Mouse (Mus musculus): ENCODE results near the gene Ubxn1. TPM values are rescaled to one million over a fixed set of nuclear protein-coding genes. Genes with fewer than 3 reads are reported as not detected.

Ubxn1 gene
- polyA plus RNA-seq, 1 experiment, result 119 TPM

DNA sequence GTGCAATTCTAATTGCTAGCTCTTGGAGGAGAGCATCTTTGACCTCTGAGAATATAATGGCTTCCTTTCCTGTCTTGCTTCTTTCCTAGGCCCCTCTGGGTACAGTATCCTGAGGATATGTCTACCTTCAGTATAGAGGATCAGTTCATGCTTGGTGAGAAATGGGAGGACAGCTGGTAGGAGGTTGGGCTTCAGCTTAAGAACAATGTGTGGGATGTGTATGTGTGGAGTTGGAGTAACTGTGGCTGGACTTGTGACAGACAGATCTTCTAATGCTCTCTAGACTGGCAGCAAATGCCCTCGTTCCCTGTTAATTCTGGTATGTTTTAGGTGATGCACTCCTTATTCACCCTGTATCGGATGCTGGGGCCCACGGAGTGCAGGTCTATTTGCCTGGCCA lies 42.9 kb downstream of the Ubxn1 start:
- no peaks in the 10 kb centered on the region for H3K4me1 ChIP-seq (replicated peaks; ENCODE audit: control insufficient read depth, insufficient read depth, low read length)
- no peak overlapping the region for H3K27ac ChIP-seq (ENCODE audit: control insufficient read depth, insufficient read depth, low read length)
- TF ChIP-seq CTCF (IDR thresholded peaks at IDR 0.05; ENCODE audit: borderline replicate concordance, control insufficient read depth, extremely low read depth, insufficient read depth, low read length, poor library complexity) (no peak), POLR2A (IDR thresholded peaks at IDR 0.05; ENCODE audit: control insufficient read depth, extremely low read depth, insufficient read depth, low read length, poor library complexity) (no peak)
- H3K36me3 ChIP-seq (ENCODE audit: control insufficient read depth, insufficient read depth, low read length), result peaks cover 72% of the 10 kb centered on the region
- DNase-seq, result no peak
- no peak overlapping the region for H3K4me3 ChIP-seq (ENCODE audit: control insufficient read depth, insufficient read depth, low read length)
- no peaks in the 10 kb centered on the region for H3K27me3 ChIP-seq (ENCODE audit: control insufficient read depth, insufficient read depth, low read length)
- 95% methylated on average over 3 of the region's 3 CpGs for WGBS

DNA sequence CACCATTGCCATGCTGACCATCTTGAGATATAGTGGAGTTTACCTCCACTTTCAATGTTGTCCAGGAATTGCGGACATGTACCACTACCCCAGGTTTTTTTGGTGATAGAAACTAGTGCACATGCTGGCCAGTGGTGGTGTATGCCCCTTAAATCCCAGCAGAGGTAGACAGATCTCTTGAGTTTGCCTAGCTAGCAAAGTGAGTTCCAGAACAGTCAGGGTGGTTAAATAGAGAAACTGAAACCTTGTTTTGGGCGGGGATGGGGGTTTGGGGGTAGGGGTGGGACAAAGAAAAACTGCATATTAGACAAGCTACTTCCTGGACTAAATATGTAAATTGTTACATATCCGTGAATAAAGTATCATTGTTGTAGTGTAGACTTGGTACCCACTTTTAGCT lies 47.7 kb downstream of the Ubxn1 start:
- H3K36me3 ChIP-seq (ENCODE audit: control insufficient read depth, insufficient read depth, low read length), result peaks cover 24% of the 10 kb centered on the region
- H3K4me3 ChIP-seq (ENCODE audit: control insufficient read depth, insufficient read depth, low read length), result no peak overlapping the region
- H3K27me3 ChIP-seq (ENCODE audit: control insufficient read depth, insufficient read depth, low read length), result no peaks in the 10 kb centered on the region
- H3K27ac ChIP-seq (ENCODE audit: control insufficient read depth, insufficient read depth, low read length), result no peak overlapping the region
- 51% methylated on average over 3 of the region's 3 CpGs for WGBS
- no peak for DNase-seq
- TF ChIP-seq POLR2A (IDR thresholded peaks at IDR 0.05; ENCODE audit: control insufficient read depth, extremely low read depth, insufficient read depth, low read length, poor library complexity), result no peak
- no peak for TF ChIP-seq CTCF (IDR thresholded peaks at IDR 0.05; ENCODE audit: borderline replicate concordance, control insufficient read depth, extremely low read depth, insufficient read depth, low read length, poor library complexity)
- H3K4me1 ChIP-seq (replicated peaks; ENCODE audit: control insufficient read depth, insufficient read depth, low read length), result peaks cover 5% of the 10 kb centered on the region; the same call in 1 of the 2 replicates

DNA sequence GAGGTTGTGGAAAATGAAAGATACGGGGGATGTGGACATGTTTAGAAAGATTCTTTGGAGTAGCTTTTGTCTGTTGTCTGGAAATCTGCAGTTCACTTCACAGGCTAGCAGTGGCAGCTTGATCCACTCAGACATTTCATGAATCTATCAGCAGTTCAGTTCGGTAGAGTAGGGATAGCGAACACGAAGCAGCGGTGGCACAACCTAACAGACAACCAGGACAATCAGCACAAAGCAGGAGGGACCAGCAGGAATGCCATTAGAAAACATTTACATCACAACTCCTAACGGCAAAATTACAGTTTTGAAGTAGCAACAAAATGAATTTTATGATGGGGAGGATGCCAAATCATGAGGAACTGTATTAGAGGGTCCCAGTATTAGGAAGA lies 48.4 kb downstream of the Ubxn1 start:
- WGBS, result 79% methylated on average over 6 of the region's 6 CpGs

DNA sequence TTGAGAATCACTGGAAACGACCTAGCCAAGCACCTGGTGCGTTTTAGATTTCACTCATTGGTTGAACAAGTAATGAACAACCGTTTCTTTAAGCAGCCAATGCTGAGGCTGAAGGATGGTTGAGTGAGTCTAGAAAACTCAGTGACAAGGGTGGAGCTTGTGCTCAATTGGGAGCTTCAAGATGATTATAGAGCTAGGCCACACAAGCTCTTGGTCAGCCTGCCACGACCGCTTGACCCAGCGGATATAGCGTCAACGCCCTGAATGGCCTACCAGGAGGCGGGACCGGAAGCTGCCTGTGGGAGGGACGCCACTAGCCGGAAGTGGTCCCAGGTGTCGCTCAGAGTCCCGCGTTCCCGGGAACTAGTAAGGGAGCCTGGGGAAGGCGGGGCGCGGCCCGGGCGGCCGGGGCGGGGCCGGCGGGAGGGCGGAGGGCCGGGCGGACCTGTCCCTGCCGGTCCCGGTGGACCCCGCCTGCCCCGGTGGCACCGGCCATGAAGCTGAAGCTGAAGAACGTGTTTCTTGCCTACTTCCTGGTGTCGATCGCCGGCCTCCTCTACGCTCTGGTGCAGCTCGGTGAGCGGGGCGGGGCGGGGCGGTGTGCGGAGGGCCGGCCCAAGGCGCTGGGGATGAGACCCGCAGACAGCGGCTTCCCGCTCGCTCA lies 48.9 kb downstream of the Ubxn1 start, which contains the start of gene B3gat3:
B3gat3 (plus strand) TSS at position 302 of the 664 bp plus-strand sequence.
- peaks cover 12% of the 10 kb centered on the region for H3K36me3 ChIP-seq (ENCODE audit: control insufficient read depth, insufficient read depth, low read length)
- no peaks in the 10 kb centered on the region for H3K27me3 ChIP-seq (ENCODE audit: control insufficient read depth, insufficient read depth, low read length)
- TF ChIP-seq CTCF (IDR thresholded peaks at IDR 0.05; ENCODE audit: borderline replicate concordance, control insufficient read depth, extremely low read depth, insufficient read depth, low read length, poor library complexity), result no peak
- no peak for TF ChIP-seq POLR2A (IDR thresholded peaks at IDR 0.05; ENCODE audit: control insufficient read depth, extremely low read depth, insufficient read depth, low read length, poor library complexity)
- H3K27ac ChIP-seq (ENCODE audit: control insufficient read depth, insufficient read depth, low read length), result peak within 1 kb of the TSS; percentile 53
- H3K4me1 ChIP-seq (replicated peaks; ENCODE audit: control insufficient read depth, insufficient read depth, low read length), result peaks cover 5% of the 10 kb centered on the region; the same call in 1 of the 2 replicates
- peak within 1 kb of the TSS; percentile 82 for H3K4me3 ChIP-seq (ENCODE audit: control insufficient read depth, insufficient read depth, low read length)
- DNase-seq, result peak; percentile 84
- WGBS, result 1% methylated on average over 49 of the region's 50 CpGs

More for the DNA sequence above, 48.4 kb downstream of the Ubxn1 start:
- peak overlapping the region; percentile 24; the same call in 1 of the 2 replicates for H3K27ac ChIP-seq (ENCODE audit: control insufficient read depth, insufficient read depth, low read length)
- no peak for DNase-seq
- peaks cover 17% of the 10 kb centered on the region for H3K36me3 ChIP-seq (ENCODE audit: control insufficient read depth, insufficient read depth, low read length)
- no peaks in the 10 kb centered on the region for H3K27me3 ChIP-seq (ENCODE audit: control insufficient read depth, insufficient read depth, low read length)
- peaks cover 5% of the 10 kb centered on the region; the same call in 1 of the 2 replicates for H3K4me1 ChIP-seq (replicated peaks; ENCODE audit: control insufficient read depth, insufficient read depth, low read length)
- H3K4me3 ChIP-seq (ENCODE audit: control insufficient read depth, insufficient read depth, low read length), result no peak overlapping the region
- TF ChIP-seq POLR2A (IDR thresholded peaks at IDR 0.05; ENCODE audit: control insufficient read depth, extremely low read depth, insufficient read depth, low read length, poor library complexity) (no peak), CTCF (IDR thresholded peaks at IDR 0.05; ENCODE audit: borderline replicate concordance, control insufficient read depth, extremely low read depth, insufficient read depth, low read length, poor library complexity) (no peak)

DNA sequence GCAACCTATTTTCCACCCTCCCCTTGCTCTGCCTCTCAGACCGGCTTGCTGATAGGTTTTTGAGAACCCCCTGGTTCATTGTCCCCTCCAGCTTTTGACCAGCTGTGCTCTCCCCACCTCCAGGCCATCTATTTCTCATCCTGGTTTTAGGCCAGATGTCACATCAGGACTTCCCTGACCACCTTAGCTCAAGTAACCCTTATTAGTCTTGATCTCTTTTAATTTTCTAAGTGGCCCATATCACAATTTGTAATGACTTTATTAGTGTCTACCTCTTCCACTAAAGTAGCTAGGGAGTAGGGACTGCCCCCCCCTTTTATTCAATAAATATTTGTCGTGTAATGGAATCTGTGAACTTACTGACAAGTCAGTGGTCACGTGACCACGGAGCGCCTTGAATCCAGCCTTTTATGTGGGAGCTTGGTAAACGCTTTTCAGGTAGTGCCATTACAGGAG lies 49.6 kb downstream of the Ubxn1 start:
- peak overlapping the region; percentile 82 for H3K4me3 ChIP-seq (ENCODE audit: control insufficient read depth, insufficient read depth, low read length)
- no peaks in the 10 kb centered on the region for H3K27me3 ChIP-seq (ENCODE audit: control insufficient read depth, insufficient read depth, low read length)
- peak; percentile 26 for DNase-seq
- H3K36me3 ChIP-seq (ENCODE audit: control insufficient read depth, insufficient read depth, low read length), result peaks cover 5% of the 10 kb centered on the region
- under 1% methylated on average over 6 of the region's 6 CpGs for WGBS
- H3K4me1 ChIP-seq (replicated peaks; ENCODE audit: control insufficient read depth, insufficient read depth, low read length), result peaks cover 5% of the 10 kb centered on the region; the same call in 1 of the 2 replicates
- no peak for TF ChIP-seq POLR2A (IDR thresholded peaks at IDR 0.05; ENCODE audit: control insufficient read depth, extremely low read depth, insufficient read depth, low read length, poor library complexity)
- no peak for TF ChIP-seq CTCF (IDR thresholded peaks at IDR 0.05; ENCODE audit: borderline replicate concordance, control insufficient read depth, extremely low read depth, insufficient read depth, low read length, poor library complexity)
- H3K27ac ChIP-seq (ENCODE audit: control insufficient read depth, insufficient read depth, low read length), result peak overlapping the region; percentile 53; the same call in 1 of the 2 replicates

DNA sequence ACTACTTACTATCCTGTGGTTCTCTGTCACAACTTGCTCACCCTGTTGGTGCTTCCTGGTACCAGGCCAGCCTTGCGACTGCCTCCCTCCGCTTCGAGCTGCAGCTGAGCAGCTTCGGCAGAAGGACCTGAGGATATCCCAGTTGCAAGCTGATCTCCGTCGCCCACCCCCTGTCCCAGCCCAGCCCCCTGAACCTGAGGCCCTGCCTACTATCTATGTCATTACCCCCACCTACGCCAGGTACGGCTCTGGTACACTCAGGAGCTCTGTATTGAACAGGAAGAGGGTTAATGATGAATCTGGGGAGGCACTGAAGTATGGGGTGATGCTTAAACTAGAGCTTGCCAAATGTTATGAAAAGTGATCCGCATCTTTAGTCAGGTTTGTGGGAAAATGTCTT lies 50.4 kb downstream of the Ubxn1 start:
- no peaks in the 10 kb centered on the region for H3K36me3 ChIP-seq (ENCODE audit: control insufficient read depth, insufficient read depth, low read length)
- DNase-seq, result no peak
- no peak overlapping the region for H3K27ac ChIP-seq (ENCODE audit: control insufficient read depth, insufficient read depth, low read length)
- peaks cover 5% of the 10 kb centered on the region; the same call in 1 of the 2 replicates for H3K4me1 ChIP-seq (replicated peaks; ENCODE audit: control insufficient read depth, insufficient read depth, low read length)
- H3K4me3 ChIP-seq (ENCODE audit: control insufficient read depth, insufficient read depth, low read length), result no peak overlapping the region
- H3K27me3 ChIP-seq (ENCODE audit: control insufficient read depth, insufficient read depth, low read length), result no peaks in the 10 kb centered on the region
- no peak for TF ChIP-seq CTCF (IDR thresholded peaks at IDR 0.05; ENCODE audit: borderline replicate concordance, control insufficient read depth, extremely low read depth, insufficient read depth, low read length, poor library complexity)
- 78% methylated on average over 9 of the region's 9 CpGs for WGBS

Other genes starting within 250 kb of the Ubxn1 start
- 0.01 and 0.05 TPM in 2 replicates for gene Chrm1, start 207.7 kb upstream of the Ubxn1 start, polyA plus RNA-seq (2012; rRNA removed)
- 154 and 165 TPM in 2 replicates for gene Slc3a2, start 148.1 kb upstream of the Ubxn1 start, polyA plus RNA-seq (2012; rRNA removed)
- gene Wdr74, start 135.7 kb upstream of the Ubxn1 start, polyA plus RNA-seq (2012; rRNA removed), result 49.2 and 54.7 TPM in 2 replicates
- gene 1700092M07Rik, start 130.8 kb upstream of the Ubxn1 start, polyA plus RNA-seq (2012; rRNA removed), result not detected in 2 replicates
- 128 and 137 TPM in 2 replicates for gene Stx5a, start 130.1 kb upstream of the Ubxn1 start, polyA plus RNA-seq (2012; rRNA removed)
- 170 and 191 TPM in 2 replicates for gene Nxf1, start 114.4 kb upstream of the Ubxn1 start, polyA plus RNA-seq (2012; rRNA removed)
- 277 and 363 TPM in 2 replicates for gene Tmem223, start 100.5 kb upstream of the Ubxn1 start, polyA plus RNA-seq (2012; rRNA removed)
- 168 and 197 TPM in 2 replicates for gene Tmem179b, start 97.0 kb upstream of the Ubxn1 start, polyA plus RNA-seq (2012; rRNA removed)
- 24.9 and 28.7 TPM in 2 replicates for gene Taf6l, start 85.1 kb upstream of the Ubxn1 start, polyA plus RNA-seq (2012; rRNA removed)
- gene Polr2g, start 72.9 kb upstream of the Ubxn1 start, polyA plus RNA-seq (2012; rRNA removed), result 77.0 and 77.1 TPM in 2 replicates
- 3.0 and 3.2 TPM in 2 replicates for gene Zbtb3, start 68.9 kb upstream of the Ubxn1 start, polyA plus RNA-seq (2012; rRNA removed)
- 36.1 and 37.5 TPM in 2 replicates for gene Ttc9c, start 52.2 kb upstream of the Ubxn1 start, polyA plus RNA-seq (2012; rRNA removed)
- 29.3 and 34.3 TPM in 2 replicates for gene Hnrnpul2, start 51.5 kb upstream of the Ubxn1 start, polyA plus RNA-seq (2012; rRNA removed)
- gene AC129217.1, start 41.7 kb upstream of the Ubxn1 start, polyA plus RNA-seq (2012; rRNA removed), result 1.5 and 1.6 TPM in 2 replicates
- 136 and 153 TPM in 2 replicates for gene Bscl2, start 34.0 kb upstream of the Ubxn1 start, polyA plus RNA-seq (2012; rRNA removed)
- 0.15 TPM in 1 of 2 replicates, not detected in the other for gene Gng3, start 32.3 kb upstream of the Ubxn1 start, polyA plus RNA-seq (2012; rRNA removed)
- 1.2 and 1.3 TPM in 2 replicates for gene Lrrn4cl, start 20.7 kb upstream of the Ubxn1 start, polyA plus RNA-seq (2012; rRNA removed)
- gene Uqcc3, start 9.4 kb downstream of the Ubxn1 start, polyA plus RNA-seq (2012; rRNA removed), result 38.7 and 39.2 TPM in 2 replicates
- gene Lbhd1, start 12.2 kb downstream of the Ubxn1 start, polyA plus RNA-seq (2012; rRNA removed), result 2.4 and 3.0 TPM in 2 replicates
- not detected in 2 replicates for gene Gm49403, start 12.4 kb downstream of the Ubxn1 start, polyA plus RNA-seq (2012; rRNA removed)
- 15.3 and 19.1 TPM in 2 replicates for gene 1810009A15Rik, start 17.4 kb downstream of the Ubxn1 start, polyA plus RNA-seq (2012; rRNA removed)
- gene Gm49416, start 17.4 kb downstream of the Ubxn1 start, polyA plus RNA-seq (2012; rRNA removed), result not detected in 2 replicates
- gene Ints5, start 21.5 kb downstream of the Ubxn1 start, polyA plus RNA-seq (2012; rRNA removed), result 51.9 and 56.0 TPM in 2 replicates
- 203 and 219 TPM in 2 replicates for gene Ganab, start 26.6 kb downstream of the Ubxn1 start, polyA plus RNA-seq (2012; rRNA removed)
- gene B3gat3, start 48.9 kb downstream of the Ubxn1 start, polyA plus RNA-seq (2012; rRNA removed), result 102 and 106 TPM in 2 replicates
- 11.9 and 13.5 TPM in 2 replicates for gene Rom1, start 57.9 kb downstream of the Ubxn1 start, polyA plus RNA-seq (2012; rRNA removed)
- 72.3 and 73.1 TPM in 2 replicates for gene Eml3, start 58.1 kb downstream of the Ubxn1 start, polyA plus RNA-seq (2012; rRNA removed)
- gene Mta2, start 70.4 kb downstream of the Ubxn1 start, polyA plus RNA-seq (2012; rRNA removed), result 79.6 and 92.0 TPM in 2 replicates
- gene Tut1, start 82.4 kb downstream of the Ubxn1 start, polyA plus RNA-seq (2012; rRNA removed), result 39.4 and 42.0 TPM in 2 replicates
- 251 and 292 TPM in 2 replicates for gene Eef1g, start 95.5 kb downstream of the Ubxn1 start, polyA plus RNA-seq (2012; rRNA removed)
- 6.0 and 7.9 TPM in 2 replicates for gene Ahnak, start 117.8 kb downstream of the Ubxn1 start, polyA plus RNA-seq (2012; rRNA removed)
- 65.9 and 174 TPM in 2 replicates for gene Scgb1a1, start 216.5 kb downstream of the Ubxn1 start, polyA plus RNA-seq (2012; rRNA removed)

Measured in thymus, adult 2 months (tissue).